Mouse (Mus musculus) liver, adult (tissue): Measurements from ENCODE around the gene Sfpq.

Experiments used
- GATA4 ChIP-seq: IDR thresholded peaks from 2 replicates; pipeline ENCODE4 v1.6.1; 2014; ENCODE audit warnings: mild to moderate bottlenecking, low read length; ENCODE audit not compliant: insufficient replicate concordance

Gene Sfpq

GRCm38 (mm10) chr4:127026826-127027225 lies 5.7 kb downstream of the Sfpq start:
- no peak for TF ChIP-seq GATA4

- no peak for TF ChIP-seq GATA4
These were observed 6.4 kb downstream of the Sfpq start for GRCm38 (mm10) chr4:127027228-127028190.

DNA sequence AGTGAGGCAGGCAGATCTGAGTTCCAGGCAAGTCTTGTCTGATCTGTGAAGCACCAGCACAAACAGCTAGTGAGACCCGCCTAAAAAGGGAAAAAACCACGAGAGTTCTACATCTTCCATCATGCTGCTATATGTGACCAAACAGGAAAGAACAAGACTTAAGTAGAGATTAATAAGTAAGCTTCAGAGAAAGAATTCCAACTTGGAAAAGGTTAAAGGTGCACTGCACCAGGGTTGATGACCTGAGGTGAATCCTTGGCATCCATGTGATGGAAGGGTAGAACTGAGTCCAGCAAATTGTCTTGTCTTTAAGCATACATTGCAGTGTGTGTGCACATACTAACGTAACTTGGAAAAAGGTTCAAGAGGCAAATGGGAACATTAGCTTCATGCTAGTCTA lies 16.0 kb downstream of the Sfpq start:
- TF ChIP-seq GATA4: no peak

GRCm38 (mm10) chr4:127037908-127038827 lies 17.0 kb downstream of the Sfpq start:
- TF ChIP-seq GATA4: no peak

GRCm38 (mm10) chr4:127038828-127039349 lies 17.8 kb downstream of the Sfpq start:
- no peak for TF ChIP-seq GATA4

DNA sequence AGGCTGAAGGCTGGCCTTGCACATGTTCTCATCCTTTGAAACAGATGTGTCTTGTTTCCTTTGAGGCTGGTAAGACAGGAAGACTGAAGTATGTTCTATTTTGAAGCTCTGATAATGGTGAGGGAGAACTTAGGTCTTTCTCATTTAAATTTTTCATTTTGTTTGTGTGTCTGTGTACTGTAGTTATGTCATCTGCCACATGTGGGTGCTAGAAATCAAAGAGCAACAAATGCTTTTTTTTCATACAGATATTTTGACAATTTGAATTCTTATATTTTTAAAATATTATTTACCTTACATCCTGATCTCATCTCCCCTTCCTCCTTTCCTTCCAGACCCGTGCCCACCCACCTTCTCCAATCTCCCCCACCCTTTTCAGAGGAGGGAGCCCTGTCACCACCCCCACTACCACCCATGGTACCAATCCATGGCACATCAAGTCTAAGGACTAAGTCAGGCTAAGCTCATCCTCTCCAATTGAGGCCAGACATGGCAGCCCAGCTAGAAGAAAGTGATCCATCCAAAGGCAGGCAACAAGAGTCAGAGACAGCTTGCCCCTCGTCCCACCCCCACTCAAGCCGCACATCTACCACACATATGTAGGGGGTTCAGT lies 18.9 kb downstream of the Sfpq start:
- no peak for TF ChIP-seq GATA4

GRCm38 (mm10) chr4:127043540-127043939 lies 22.4 kb downstream of the Sfpq start:
- TF ChIP-seq GATA4: no peak

DNA sequence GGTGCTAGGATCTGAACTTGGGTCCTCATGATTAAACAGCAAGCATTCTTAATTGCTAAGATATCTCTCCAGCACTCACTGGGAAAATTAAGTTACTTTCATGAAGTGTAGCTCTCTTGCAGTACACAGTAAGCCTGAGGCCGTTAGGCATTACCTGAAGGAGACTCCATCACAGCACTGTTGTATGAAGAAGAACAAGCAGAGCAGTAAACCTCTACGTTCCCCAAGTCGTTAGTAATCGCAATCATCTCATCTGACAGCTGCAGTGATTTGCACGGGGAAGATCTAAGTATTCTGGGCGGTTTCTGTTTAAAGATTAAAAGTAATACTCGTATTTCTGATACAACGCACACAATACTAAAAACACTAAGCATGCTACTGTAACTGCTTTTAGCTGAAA lies 30.0 kb downstream of the Sfpq start:
- TF ChIP-seq GATA4: no peak

GRCm38 (mm10) chr4:127053071-127053470 lies 31.9 kb downstream of the Sfpq start:
- no peak for TF ChIP-seq GATA4

DNA sequence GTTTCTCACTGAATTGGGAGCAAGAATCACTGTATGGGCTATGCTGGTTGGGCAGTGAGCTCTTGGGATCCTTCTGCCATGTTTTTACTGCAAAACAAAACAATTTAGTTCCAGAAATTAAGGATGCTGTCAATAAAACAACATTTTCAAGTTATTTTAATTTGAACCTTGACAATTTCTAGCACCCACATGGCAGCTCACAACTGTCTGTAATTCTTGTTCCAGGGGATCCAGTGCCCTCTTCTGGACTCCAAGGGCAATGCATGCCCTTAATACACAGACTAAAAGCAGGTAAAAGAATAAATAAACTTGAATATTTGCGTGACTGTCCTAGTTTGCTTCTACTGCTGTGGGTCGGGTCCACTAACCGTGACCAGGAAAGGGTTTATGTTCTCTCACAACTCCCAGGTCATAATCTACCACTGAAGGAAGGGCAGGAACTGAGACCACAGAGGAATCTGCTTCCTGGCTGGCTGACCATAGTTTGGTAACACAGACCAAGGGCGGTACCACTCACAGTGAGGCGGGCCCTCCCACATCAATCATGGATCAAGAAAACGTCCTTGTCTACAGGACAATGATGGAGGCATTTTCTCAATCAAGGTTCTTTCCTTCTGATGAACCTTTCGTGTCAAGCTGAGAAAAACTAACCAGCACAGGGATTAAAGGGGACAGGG lies 33.5 kb downstream of the Sfpq start:
- no peak for TF ChIP-seq GATA4

DNA sequence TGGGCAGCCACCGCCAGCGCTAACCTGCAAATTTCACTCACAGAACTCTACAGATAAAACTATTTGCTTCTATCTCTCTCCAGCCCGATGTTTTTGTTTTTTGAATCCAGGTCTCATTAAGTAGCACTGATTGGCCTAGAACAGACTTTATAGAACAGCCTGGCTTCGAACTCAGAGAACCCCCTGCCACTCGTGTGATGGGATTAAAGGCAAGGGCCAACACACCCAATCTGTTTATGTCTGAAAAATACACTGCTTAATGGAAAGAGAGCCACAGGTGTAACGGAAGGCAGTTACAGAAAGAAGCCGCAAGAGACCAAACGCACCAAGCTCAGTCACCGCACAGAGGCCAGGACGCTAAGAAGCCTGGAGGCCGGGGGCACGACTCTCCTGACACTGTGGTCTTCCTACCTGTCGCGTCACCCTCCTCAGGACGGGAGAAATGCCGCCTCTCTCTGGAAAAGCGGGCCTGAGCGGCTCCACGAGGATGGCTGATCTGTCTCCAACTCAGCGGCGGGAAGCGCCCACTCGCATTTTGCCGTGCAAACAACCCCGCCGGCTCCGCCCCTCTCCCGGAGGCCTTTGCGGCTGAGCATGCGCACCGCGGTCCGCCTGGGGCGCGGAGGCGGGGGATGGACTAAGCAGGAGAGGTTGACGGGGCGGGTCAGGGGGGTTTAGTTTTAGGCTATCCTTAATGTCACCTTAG lies 39.6 kb downstream of the Sfpq start, which contains the start of gene Zmym1:
Gene Zmym1 (minus strand): TSS at position 568 of the 706 bp plus-strand sequence.
- TF ChIP-seq GATA4: no peak

DNA sequence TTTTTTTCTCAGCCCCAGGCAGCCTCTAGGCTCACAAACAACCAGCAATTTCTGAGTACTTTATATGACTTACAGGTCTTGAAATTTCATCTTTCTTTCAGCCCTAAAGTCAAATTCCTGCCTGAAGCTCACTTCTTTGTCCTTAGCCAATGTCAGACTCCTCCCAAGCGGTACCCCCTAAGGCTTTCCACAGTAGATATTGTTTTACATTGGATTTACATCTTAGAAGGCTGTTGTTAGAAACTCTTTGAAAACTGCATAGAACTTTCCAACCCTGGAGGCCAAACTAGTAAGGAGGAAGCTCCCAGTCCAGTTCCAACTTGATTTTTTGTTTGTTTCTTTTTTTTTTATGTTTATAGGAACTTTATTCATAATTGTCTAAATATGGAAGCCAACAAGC lies 42.9 kb downstream of the Sfpq start:
- no peak for TF ChIP-seq GATA4

DNA sequence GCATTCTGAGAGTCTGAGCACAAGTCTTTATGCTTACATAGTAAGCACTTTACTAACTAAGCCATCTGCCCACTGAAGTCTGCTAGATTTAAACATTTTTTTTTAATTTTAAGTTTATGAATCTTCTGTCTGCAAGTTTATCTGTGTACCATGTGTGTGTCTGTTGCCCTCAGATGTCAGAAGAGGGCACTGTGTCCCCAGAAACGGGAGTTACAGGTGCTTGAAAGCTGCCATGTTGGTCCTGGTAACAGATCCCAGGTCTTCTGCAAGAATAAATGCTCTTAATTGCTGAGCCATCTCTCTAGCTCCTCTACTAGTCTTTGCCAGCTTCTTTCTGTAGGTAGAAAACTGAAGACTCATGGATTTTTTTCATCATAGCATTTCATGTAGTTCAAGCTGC lies 53.8 kb downstream of the Sfpq start:
- TF ChIP-seq GATA4: no peak
